Comparison of ENCODE assay signal across 9 mouse cellular contexts in genomic region chr19:57544229-57544879, GRCm38 (mm10).
DNase-seq lines count a peak whose midpoint lies in the region; ATAC-seq and TF ChIP-seq lines count a peak whose summit lies in the region.
"Had no signal": no experiment of that assay in that cellular context is flagged by ENCODE, and none has a peak within 500 bp of the region (broad histone marks: within the 10 kb centered on the region; RNA-seq: fewer than 3 reads in every experiment).

No protein-coding gene starts in this region.

- WGBS in embryonic facial prominence, embryonic 11.5 days = 50% methylated on average over 17 of the region's 17 CpGs
- 77% methylated on average over 17 of the region's 17 CpGs for WGBS in forebrain, embryonic 10.5 days
- WGBS in limb, embryonic 14.5 days = 36% methylated on average over 17 of the region's 17 CpGs

- DNase-seq in left cerebral cortex, adult 2 months (ENCODE audit: extremely low spot score in 1 of 2, low spot score in 2 of 2) = no peak
- no peak for DNase-seq in left cerebral cortex, postnatal 36 days (ENCODE audit: low spot score in 2 of 2)
- DNase-seq in embryonic facial prominence, embryonic 11.5 days (ENCODE audit: low spot score) = peak; percentile 24
- no peak for DNase-seq in forebrain, embryonic 10.5 days (ENCODE audit: extremely low spot score, low spot score)
- no peak for DNase-seq in limb, embryonic 14.5 days (ENCODE audit: low spot score)
- no peak for DNase-seq in heart, adult 18-20 months
- DNase-seq: kidney, adult 11 months; thymus, adult 18-20 months had no signal

- no peaks in the 10 kb centered on the region for H3K36me3 ChIP-seq in embryonic facial prominence, embryonic 11.5 days (replicated peaks; ENCODE audit: control insufficient read depth, insufficient read depth, low read depth, low read length)
- no peaks in the 10 kb centered on the region for H3K36me3 ChIP-seq in forebrain, embryonic 10.5 days (replicated peaks)
- H3K36me3 ChIP-seq in limb, embryonic 14.5 days (ENCODE audit: control insufficient read depth, insufficient read depth, low read length) = no peaks in the 10 kb centered on the region

- H3K9me3 ChIP-seq in embryonic facial prominence, embryonic 11.5 days (replicated peaks; ENCODE audit: control insufficient read depth, low read length) = no peaks in the 10 kb centered on the region
- H3K9me3 ChIP-seq in forebrain, embryonic 10.5 days = no peaks in the 10 kb centered on the region
- H3K9me3 ChIP-seq in limb, embryonic 14.5 days (ENCODE audit: control insufficient read depth, low read length) = no peaks in the 10 kb centered on the region

- peak overlapping the region; percentile 23; the same call in 1 of the 2 replicates for H3K4me2 ChIP-seq in embryonic facial prominence, embryonic 11.5 days (ENCODE audit: low read depth, low read length)
- peak overlapping the region; percentile 28; the same call in 1 of the 2 replicates for H3K4me2 ChIP-seq in limb, embryonic 14.5 days (replicated peaks; ENCODE audit: low read depth, low read length, severe bottlenecking)

- no peak for TF ChIP-seq POLR2A in limb, embryonic 14.5 days (IDR thresholded peaks at IDR 0.05; ENCODE audit: borderline replicate concordance, extremely low read depth, insufficient read depth, insufficient read length)

- intact Hi-C loops in left cerebral cortex, adult 2 months (cut with DNase I) = loop anchor here (2.0 kb wide), 1 partner anchor 66 kb away; the partner anchor contains the start of gene Atrnl1
- intact Hi-C loops in left cerebral cortex, postnatal 36 days (cut with DNase I) = loop anchor here (10.0 kb wide), 1 partner anchor 380 kb away; no protein-coding TSS in a partner anchor

- no peak overlapping the region; the same call in 1 of the 2 replicates for H3K4me3 ChIP-seq in left cerebral cortex, adult 2 months
- H3K4me3 ChIP-seq in embryonic facial prominence, embryonic 11.5 days (ENCODE audit: low read depth, low read length) = no peak overlapping the region
- H3K4me3 ChIP-seq in forebrain, embryonic 10.5 days = peak overlapping the region; percentile 30; the same call in 1 of the 2 replicates
- H3K4me3 ChIP-seq in limb, embryonic 14.5 days (replicated peaks; ENCODE audit: low read length) = no peak overlapping the region

- TF ChIP-seq CTCF in left cerebral cortex, adult 2 months (IDR thresholded peaks at IDR 0.05) = no peak

- H3K9ac ChIP-seq in embryonic facial prominence, embryonic 11.5 days (replicated peaks; ENCODE audit: low read length) = no peak overlapping the region
- no peak overlapping the region for H3K9ac ChIP-seq in limb, embryonic 14.5 days (ENCODE audit: low read depth, low read length, severe bottlenecking)

- H3K27me3 ChIP-seq in embryonic facial prominence, embryonic 11.5 days (ENCODE audit: control insufficient read depth, insufficient read depth, low read length) = no peaks in the 10 kb centered on the region
- no peaks in the 10 kb centered on the region for H3K27me3 ChIP-seq in forebrain, embryonic 10.5 days (ENCODE audit: poor library complexity, severe bottlenecking)
- no peaks in the 10 kb centered on the region for H3K27me3 ChIP-seq in limb, embryonic 14.5 days (ENCODE audit: control insufficient read depth, insufficient read depth, low read length)

- peak overlapping the region; percentile 84 for H3K27ac ChIP-seq in left cerebral cortex, adult 2 months
- no peak overlapping the region for H3K27ac ChIP-seq in embryonic facial prominence, embryonic 11.5 days (replicated peaks; ENCODE audit: low read depth, low read length)
- 0 out of 2 replicates have a peak overlapping the region, but pooled peaks have one; percentile 58 for H3K27ac ChIP-seq in forebrain, embryonic 10.5 days
- H3K27ac ChIP-seq in limb, embryonic 14.5 days (replicated peaks; ENCODE audit: low read depth, low read length) = no peak overlapping the region

- no peaks in the 10 kb centered on the region; the same call in 1 of the 2 replicates for H3K4me1 ChIP-seq in embryonic facial prominence, embryonic 11.5 days (ENCODE audit: control insufficient read depth, insufficient read depth, low read length)
- peaks cover 24% of the 10 kb centered on the region for H3K4me1 ChIP-seq in forebrain, embryonic 10.5 days
- peaks cover 5% of the 10 kb centered on the region for H3K4me1 ChIP-seq in limb, embryonic 14.5 days (ENCODE audit: control insufficient read depth, insufficient read depth, low read length)

- ATAC-seq in embryonic facial prominence, embryonic 11.5 days (replicated peaks; ENCODE audit: insufficient number of reproducible peaks, low FRiP score, low TSS enrichment, low read depth) = no peak
- ATAC-seq in limb, embryonic 14.5 days (ENCODE audit: low FRiP score, low read depth) = no peak
- ATAC-seq in erythroblast, adult 5-6 weeks (replicated peaks; ENCODE audit: low FRiP score, poor library complexity, severe bottlenecking) = no peak

Comparison
In these comparisons a context has a peak if more than half of its experiments do, and no peak if none do; other contexts are left out.
1. H3K27ac ChIP-seq: peak in left cerebral cortex, adult 2 months (single experiment) and forebrain, embryonic 10.5 days (single experiment); none in embryonic facial prominence, embryonic 11.5 days (single experiment) and limb, embryonic 14.5 days (single experiment).